Mouse (Mus musculus) kidney, postnatal 10 days (tissue): ENCODE data around the gene Pnn.
A peak's percentile ranks its signal among the peaks of the same experiment; 100 is the strongest.

ENCODE experiments used
- DNase-seq: peaks from one replicate; pipeline ENCODE4 v3.0.0; 2021; ENCODE audit warnings: mixed read lengths

Gene Pnn

DNA sequence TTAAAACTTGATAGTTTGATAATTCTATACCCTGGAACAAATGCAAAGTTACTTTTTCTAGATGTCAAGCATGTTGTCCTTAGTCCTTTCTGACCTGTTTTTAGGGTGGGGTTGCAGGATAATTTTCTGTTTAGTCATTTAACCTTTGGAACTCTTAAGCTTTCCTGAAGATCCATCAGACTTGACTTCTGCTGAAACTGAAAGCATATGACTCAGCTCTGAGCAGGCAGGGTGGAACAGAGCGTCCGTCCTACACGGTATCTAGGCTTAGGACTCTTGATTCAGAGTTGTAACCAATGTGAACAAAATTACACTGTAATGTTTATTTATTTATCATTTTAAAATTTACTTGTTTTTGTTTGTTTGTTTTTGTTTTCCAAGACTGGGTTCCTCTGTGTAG is 11.2 kb downstream of the Pnn start:
- DNase-seq, result no peak

DNA sequence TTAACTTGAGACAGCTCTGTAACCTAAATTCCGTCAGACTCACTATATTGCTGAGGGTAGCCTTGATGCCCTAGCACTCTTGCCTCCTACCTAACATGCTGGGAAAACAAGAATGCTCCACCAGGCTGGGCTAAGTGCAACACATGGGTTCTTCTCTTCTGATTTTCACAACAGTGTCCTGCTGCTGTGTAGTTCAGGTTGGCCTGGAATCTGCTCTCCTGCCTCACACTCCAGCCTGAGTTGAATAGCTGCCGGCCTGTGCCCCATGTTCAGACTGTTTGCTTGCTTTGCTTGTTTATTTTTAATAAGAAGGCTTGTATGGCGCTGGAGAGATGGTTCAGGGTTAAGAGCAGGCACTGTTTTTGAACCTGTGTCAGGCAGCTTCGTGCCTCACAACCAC is 13.8 kb downstream of the Pnn start:
- no peak for DNase-seq

DNA sequence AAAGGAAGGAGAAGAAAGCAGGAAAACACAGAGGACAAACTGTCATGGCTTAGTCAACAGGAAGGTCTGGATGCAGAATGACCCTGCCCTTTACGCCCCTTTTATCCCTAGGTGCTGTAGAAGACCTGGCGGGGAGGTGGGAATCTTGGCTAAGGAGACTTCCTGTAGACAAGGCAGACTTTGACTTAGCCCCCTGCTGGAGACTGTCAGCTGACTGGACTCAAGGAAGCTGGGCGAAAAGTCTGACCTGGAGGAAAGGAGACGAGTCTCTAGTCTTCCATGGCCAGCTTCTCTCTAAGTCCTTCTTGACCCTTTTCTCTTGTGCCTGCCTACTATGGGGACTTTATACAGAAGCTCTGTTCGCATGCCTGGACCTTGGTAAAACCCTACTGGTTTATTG is 17.8 kb downstream of the Pnn start:
- DNase-seq, result peak; percentile 21

DNA sequence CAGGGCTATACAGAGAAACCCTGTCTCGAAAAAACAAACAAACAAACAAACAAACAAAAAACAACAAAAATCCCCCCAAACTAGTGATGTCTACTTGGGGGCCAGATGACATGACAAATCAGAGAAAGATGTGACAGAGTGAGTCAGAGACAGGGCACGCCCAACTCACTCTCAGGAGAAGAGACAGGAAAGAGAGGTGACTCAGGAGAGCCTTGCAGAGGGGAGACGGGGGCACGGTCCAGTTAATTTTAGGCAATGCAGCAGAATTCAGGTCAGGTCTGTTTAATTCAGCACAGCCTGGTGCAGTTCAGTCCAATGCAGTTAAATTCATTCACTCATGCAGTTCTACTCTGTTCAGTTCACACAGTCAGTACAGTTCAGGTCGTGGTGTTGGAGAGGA is 19.5 kb downstream of the Pnn start:
- DNase-seq, result no peak

DNA sequence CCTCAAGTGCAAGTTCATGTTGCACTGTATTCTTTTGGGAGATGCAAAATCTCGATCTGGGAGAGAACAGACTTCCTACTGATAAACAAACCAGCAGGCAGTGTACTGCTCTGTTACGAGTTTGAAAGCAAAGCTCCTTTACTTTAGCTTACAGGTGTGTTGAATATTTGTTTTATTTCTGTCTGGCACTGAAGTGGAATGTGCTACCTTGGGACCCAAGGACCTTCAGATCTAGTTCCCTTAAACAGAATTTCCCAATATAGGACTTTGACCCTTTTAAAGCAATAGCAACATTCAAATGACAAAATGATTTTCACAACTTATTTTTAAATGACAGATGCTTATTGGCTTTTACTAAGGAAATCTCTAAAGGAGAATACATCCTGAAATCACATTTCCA is 26.9 kb downstream of the Pnn start:
- DNase-seq, result no peak

DNA sequence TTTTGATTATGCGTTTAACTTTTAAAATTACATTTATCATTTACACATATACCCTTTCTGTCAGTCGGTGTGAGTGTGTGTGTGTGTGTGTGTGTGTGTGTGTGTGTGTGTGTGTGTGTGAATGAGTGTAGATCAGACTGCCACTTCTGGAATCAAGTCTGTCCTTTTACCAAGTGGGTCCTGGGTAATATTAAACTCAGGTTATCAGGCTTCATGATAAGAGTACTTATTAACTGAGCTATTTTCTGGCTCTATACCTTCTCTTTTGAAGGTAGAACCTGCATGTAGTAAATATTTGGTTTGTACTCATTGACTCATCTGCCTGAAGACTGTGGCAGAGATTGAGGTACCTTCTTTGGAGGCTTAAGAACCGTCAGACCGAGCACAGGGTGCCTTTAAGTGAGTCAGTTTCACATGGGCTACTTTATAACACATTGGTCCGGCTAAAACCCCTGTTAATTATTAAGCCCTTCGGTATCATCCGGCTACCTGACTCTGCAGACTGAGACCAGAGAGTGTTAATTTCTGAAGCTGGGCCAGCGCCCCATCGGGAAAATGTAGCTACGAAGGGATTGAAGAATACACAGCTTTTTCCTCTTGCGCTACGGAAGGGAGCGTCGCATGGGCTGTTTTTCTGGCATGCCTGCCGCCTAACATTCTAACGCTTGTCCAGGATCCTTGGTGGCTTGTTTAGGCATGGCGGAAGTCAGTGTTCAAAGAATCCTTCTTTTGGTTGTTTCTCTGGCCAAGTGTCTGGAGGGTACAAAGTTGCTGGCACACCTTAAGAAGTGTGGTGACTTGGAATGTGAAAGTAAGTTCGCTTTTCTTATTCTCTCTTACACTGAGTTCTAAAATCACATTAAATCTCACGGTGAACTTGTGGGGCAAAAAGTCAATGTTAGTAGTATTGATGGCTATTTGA is 28.7 kb downstream of the Pnn start, which contains the start of gene Mia2:
TSS of gene Mia2 (plus strand) at position 696 of the 922 bp plus-strand sequence.
- DNase-seq, result peak; percentile 52

DNA sequence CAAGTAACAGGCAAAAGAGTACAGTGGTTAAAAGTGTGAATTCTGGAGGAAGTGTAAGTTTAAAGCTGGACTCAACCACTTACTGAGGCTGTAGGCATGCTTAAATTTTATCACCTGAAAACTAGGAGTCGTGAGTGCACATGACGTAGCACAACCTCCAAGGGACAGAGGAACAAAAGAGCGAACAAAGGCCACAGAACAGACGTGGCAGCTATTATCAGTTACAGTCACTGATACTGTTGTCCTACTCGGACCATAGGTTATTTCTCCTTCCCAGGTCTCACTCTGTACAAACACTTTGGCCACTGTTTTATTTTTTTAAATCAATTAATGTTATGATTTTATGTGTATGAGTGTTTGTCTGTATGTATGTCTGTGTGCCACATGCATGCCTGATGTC is 38.1 kb downstream of the Pnn start:
- no peak for DNase-seq

DNA sequence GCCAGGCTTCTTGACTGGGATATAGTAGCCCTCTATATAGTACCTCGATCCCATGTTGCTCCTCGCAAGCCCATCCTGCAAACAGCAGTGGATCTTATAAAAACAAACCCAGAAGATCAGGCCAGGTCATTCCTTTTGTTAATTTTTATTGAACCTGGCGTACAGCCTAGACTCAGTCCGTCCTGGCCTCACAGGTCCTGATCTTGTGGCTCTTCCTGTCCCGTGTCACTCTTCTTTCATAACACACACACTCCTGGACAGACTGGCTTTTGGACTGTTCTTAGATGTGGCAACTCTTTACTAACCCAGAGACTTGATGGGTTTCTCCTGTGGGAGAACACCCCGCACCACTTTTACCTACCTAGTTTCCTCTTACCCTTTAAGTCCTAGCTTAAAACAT is 39.2 kb downstream of the Pnn start:
- DNase-seq, result no peak

DNA sequence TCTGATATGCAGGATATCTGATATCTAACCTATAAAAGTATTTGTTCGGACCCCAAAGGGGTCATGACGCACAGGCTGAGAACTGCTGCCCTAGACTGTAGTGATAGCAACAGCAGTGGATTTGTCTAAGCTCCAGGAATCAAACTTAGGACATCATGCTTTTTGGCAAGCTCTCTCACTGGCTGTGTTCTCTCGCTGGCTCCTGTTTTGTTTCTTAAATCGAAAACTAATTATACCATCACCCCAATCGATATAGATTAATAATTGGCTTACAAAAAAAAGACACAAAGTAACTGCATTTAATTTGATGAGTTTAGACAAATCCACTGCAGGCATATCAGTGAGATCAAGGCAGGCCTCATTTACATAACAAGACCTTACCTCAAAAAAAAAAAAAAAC is 39.8 kb downstream of the Pnn start:
- DNase-seq, result no peak

DNA sequence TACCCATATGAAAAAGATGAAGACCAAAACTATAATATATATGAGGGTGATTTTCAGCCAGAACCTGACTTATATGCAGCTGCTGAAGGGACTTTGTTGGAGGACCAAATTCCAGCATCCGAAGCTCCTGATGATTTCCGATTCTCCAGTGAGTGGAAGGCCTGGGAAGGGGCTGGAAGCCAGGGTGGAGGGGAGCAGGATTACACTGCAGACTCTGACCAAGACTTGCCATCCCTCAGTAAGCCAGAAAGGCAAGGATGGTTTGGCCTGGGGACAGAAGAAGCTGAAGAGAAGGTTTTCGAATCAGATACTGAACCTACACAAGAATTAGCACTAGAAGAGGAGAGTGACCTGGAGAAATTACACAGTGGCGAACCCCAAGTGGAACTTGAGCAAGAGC is 41.2 kb downstream of the Pnn start:
- DNase-seq, result no peak

DNA sequence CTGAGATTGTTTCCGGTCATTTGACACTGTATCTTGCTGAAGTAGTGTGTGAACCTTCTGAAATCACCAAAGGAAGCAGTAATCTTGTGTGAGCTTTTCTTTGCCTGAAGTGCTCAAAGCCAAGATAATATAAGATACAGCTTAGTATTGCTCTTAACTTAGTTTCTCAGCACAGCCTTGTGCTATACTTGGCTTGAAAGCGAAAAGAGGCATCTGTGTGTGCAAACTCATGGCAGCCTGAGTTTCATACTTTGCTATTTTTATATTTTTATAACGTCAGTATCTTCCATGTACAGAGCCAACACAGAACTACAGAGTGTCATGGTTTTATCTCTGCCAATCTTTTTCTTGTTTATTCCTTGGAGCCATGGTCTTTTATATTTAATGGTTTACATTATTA is 50.5 kb downstream of the Pnn start:
- no peak for DNase-seq
